Mouse (Mus musculus) cerebellum, adult 11-12 months (tissue): ENCODE data around the gene Phlpp1.
"Not testable (repeated sequence)": the region's sequence is repeated elsewhere in the genome, so short reads cannot be mapped to it uniquely, and the experiment has no call there.

Experiments used
- DNase-seq: peaks from one replicate; pipeline ENCODE4 v3.0.0; 2022

The Phlpp1 gene

GRCm38 (mm10) chr1:106268028-106268799 is 96.7 kb downstream of the Phlpp1 start:
- DNase-seq: no peak

DNA sequence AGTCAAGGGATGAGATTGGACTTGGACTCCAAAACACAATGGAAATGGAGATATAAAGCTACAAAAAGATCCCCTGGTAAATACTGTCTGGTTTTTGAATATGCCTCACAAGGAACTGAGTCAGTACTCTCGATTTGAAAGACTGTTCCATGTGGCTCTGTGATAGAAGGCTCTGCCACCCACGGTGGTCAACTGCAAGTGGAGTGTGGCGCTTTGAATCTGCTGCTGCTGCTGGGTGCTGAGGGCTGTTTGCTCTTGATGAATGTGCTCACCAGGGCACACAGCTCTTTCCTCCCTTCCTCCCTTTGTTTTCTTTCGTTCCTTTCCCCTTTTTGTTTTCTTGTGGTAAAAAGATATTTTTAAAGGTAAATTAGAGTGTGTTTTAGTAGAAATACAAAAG is 97.8 kb downstream of the Phlpp1 start:
- DNase-seq: no peak

DNA sequence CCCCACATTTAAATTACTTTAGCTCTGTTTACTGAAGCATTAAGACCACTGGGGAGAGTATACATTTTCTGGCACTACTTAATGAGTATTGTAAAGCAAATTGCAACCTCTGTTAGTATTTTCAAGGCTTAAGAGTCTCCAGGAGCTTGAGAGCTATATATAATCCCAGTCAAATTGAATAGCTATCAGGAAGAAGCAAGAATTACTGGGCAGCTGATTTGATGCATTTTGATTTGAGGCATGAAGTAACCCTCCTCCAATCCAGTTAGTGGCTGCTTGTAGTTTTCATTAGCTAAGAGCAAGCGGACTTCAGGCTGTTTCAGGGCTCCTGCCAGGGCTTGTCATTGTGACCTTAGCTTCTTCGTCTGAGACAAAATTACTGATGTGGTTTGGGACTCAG is 101.4 kb downstream of the Phlpp1 start:
- DNase-seq: no peak

DNA sequence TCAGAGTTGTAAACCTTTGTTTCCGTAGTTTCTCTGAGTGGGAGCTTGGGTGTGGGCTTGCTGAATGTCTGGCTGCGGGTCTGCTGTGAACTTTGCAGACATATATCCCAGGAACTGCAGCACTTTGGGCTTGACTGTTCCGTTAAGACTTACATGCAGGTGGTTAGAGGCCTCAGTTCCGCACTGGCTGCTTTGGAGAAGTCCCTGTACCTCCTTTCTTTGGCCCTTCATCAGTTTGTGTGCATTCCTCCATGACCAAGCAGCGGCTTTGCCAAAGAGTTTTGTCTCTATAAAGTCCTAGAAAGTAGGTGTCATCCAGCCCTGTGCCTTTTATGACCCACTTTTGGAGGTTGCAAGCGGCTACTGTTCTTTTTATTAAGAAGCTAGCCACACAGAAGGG is 102.2 kb downstream of the Phlpp1 start:
- no peak for DNase-seq

DNA sequence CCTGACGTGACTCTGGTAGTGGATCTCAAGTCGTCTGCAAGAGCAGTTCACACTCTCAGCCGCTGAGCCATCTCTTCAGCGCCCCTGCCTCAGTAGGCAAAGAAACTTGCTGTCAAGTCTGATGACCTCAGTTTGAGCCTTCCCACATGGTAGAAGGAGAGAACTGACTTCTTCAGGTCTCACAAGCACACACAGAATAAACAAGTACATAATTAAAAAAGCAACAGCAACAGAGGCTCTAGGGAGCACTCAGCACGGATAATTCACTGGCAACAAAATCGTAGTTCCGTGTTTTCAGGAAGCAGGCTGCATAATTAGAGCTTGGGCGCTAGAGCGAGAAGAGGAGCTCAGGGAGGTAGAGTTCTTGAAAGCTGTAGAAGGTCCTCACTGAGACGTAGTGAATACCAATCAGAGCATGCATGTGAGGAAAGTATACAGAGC is 103.0 kb downstream of the Phlpp1 start:
- no peak for DNase-seq

DNA sequence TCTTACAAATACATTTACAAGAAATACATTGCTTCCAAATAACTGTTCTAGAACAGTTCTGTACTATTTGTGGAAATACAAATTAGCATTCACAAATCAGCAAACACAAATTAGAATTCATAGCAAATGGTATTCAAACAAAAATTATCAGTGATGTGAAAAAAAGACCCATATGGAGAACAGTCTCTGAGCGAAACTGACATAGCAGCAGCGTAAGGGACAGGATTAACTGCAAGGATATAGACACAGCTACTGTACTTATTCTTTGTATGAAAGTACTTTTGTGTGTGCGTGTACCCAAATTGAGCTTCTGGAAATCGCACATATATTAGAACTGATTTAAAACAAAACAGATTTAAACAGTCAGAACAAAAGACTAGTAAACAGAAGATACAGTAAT is 103.6 kb downstream of the Phlpp1 start:
- DNase-seq: no peak

DNA sequence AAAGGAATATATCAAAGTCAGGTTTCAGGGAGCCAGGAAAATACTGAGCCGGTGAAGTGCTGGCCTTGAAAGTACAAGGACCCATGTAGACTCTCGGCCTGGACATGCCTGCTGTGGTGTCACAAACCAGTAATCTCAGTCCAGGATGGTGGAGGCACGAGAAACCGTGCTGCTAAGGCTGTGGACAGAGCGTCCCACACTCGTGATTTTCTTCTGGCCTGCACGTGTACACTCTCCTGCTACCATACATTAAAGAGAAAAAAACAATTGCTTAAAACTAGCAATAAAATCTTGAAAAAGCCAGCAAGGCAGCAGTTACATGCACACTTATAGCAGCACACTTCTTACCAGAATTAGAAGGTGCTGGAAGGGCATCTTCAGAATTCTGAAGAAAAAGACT is 104.2 kb downstream of the Phlpp1 start:
- DNase-seq: no peak

DNA sequence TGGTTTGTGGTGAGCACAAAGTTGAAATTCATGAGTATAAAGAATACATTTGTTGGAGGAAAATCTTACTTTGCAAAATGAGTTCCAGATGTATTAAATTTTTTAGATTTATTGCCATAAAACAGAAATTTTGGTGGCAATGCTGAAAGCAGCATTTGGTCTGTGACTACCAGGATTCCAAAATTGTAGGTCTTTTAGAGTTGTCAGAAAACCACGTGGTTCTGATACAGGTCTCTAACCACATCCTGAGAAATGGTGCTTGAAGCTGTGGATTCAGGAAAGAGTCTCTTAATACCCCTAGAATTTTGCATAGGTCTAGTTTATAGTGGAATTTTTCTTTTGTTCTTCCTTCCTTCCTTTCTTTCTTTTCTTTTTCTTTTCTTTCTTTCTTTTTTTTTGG is 105.3 kb downstream of the Phlpp1 start:
- DNase-seq: no peak

DNA sequence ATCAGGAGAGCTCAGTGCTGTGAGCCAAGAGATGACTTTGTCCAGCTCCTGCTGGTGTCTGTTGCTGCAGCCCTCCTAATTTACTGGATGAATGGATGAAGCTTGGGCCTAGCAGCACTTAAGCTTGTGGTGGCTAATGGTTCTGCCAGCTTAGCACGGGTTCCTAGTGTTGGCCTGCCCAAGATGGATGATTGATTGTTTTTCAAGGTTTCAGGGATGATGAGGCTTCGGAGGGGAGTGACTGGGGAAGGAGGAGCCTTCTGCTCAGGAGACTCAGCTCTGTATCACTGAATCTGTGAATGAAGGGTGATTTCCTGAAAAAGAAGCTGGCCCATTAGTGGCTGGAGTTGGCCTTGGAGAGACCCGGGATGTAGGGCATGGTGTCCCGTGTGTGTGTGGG is 105.7 kb downstream of the Phlpp1 start:
- DNase-seq: no peak

GRCm38 (mm10) chr1:106278552-106279060 is 107.1 kb downstream of the Phlpp1 start:
- DNase-seq: no peak

DNA sequence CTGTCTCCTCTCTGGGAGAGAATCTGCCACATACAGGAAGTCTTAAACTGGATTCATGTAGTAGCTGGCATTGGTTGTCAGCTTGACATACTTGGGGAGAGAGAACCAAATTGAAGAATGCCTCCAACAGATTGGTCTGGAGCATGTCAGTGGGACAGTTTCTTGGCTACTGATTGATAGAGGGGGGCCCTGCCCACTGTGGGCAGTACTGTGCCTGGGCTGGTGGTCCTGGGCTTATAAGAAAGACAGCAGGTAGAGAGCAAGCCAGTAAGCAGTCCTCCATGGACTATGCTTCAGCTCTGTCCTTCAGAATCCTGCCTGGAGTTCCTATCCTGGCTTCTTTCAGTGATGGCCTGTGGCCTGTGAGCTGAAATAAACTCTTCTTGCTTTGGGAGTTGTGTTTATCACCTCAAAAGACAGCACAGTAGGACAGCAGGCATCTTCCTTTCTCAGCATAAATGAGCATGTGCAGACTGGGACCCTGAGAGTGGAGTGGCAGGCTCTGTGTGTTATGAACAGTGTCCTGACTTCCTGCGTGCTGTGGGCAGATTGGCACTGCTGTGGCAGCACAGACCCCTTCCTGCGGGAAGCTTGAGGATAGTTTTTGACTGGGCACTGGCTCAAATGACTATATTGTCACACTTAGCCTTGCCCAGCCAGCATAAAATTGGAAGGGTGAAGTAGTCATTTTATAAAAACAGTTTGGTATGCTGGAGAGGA is 108.0 kb downstream of the Phlpp1 start:
- peak; percentile 19 for DNase-seq

- no peak for DNase-seq
Measured at GRCm38 (mm10) chr1:106280171-106280913, 108.8 kb downstream of the Phlpp1 start.

DNA sequence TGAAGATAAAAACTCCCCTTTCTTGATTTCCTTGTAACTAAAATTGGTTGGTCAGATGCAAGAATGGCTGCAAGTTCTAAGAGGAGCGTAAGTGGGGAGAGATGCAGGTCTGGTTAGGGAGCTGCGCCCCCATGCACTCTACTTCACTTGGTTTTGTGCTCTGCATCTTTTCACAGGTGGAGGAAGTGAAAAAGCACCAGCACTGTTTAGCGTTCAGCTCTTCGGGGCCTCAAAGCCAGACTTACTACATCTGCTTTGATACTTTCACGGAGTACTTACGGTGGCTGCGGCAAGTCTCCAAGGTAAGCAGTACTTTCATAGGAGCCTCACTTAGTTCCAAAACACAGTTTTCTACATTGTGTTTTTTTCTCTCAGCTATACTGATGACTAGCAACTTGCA is 115.3 kb downstream of the Phlpp1 start:
- DNase-seq: no peak

- no peak for DNase-seq
Measured at GRCm38 (mm10) chr1:106289065-106289464, 117.5 kb downstream of the Phlpp1 start.

DNA sequence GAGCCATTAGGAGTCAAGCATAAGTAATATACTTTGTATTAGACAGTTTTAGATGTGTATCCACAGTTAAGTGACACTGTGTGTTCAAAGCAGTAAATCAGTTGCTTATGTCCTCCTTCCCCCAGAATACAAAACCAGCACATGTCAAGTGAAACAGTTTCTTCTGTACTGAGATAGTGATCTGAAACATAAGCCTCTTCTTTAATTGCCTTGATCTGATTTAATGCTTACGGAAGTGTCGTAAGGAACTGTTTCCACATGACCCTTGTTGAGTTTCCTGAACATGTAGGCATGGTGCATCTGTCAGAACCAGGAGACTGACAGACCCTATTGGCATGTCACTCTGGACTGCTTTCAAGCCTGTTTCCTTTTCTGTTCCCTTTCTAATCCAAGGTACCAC is 118.0 kb downstream of the Phlpp1 start:
- no peak for DNase-seq

- no peak for DNase-seq
Measured at GRCm38 (mm10) chr1:106309394-106310039, 138.0 kb downstream of the Phlpp1 start.

DNA sequence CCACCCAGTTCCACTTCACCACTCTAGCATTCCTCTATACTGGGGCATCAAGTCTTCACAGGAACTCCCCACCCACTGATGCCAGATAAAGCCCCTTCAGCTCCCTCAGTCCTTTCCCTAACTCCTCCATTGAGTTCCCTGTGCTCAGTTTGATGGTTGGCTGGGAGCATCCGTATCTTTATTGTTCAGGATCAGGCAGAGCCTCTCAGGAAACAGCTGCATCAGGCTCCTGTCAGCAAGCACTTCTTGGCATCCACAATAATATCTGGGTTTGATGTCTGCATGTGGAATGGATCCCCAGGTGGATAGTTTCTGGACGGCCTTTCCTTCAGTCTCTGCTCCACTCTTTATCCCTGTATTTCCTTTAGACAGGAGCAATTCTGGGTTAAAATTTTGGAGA is 138.7 kb downstream of the Phlpp1 start:
- DNase-seq: no peak

- DNase-seq: not testable (repeated sequence)
Measured at GRCm38 (mm10) chr1:106311830-106312229, 140.3 kb downstream of the Phlpp1 start.

DNA sequence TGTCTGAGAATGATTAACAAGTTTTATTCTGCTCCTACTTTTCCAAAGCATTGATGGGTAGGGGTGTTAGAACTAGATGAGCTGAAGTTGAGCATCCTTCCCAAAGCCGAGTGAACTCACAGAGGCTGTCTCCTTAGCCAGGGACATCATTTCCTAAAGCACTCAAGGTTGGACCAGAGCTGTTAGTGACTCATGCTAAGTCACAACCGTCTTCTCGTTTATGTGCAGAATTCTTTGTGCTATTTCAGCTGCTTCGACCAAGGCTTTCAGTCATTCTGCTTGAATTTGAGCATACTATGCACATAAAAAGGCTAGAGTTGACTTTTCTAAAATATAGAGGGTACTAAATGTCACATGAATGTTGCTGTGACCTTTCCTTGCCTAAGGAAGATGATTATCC is 142.9 kb downstream of the Phlpp1 start:
- no peak for DNase-seq

DNA sequence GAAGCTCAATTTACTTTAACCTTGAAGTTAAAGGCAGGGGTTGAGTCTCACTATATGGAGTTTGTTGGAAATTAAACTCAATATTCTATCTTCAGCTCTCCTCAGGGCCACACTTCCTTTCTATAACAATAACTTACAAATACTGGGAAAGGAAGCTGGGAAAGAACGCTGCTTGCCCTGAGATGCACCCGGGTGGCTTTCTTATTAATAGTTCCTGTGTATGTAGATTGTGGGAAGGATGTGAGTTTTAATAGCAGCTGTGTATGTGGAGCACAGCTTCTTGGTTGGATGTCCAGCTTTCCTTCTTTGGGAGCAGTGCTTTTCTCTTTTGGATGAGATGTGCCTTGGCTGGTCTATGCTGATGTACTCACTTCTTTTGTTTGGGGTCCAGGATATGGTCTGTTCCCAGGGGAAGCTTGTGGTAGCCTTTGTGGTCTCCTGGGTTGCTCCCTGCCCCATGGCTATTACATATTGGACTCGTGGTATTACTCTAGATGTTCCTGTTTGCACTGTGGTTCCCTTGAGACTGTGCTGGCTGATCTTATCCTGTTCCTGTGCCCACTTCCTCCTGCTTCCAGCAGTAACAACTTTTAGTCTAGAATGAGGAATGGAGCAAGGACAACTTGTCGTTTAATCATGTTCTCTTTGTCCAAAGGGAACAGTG is 145.2 kb downstream of the Phlpp1 start:
- DNase-seq: no peak

DNA sequence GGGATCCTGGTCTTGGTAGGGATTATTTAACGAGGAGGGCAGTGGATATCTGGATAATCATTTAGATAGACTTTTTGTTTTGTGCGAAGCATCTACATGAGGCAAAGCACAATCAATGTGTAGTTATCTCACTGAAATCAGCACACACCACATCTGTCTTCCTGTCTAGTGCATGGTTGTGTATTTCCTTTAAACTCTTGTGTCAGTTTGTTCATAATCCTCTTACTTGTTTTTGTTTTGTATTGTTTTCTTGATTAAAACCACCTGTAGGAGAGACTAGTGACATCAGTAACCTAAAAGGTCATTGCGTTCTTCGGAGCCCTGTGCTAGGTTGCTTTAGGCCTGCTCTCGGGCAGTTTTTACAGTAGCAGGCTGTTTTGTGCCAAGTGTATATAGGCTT is 146.8 kb downstream of the Phlpp1 start:
- no peak for DNase-seq

DNA sequence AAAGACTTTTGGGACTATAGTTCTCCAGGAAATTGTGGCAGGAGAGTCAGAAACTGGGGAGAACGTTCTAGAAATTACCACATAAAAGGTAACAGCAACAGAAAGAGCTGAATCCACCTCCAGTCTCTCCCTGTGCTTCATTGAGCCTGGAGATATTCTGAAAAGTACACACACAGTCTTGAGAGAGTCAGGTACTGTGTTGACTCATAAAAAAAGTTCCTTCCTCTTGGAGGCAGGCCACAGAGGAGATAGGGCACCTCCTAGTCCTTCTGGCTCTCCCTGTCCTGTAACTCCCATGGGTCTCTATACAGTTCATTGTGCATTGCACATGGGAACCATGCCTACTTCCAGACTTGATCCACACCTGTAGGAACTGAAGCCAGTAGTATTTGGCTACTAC is 149.0 kb downstream of the Phlpp1 start:
- no peak for DNase-seq
